Mouse (Mus musculus) adrenal gland, adult 2 months (tissue): ENCODE data around the gene Nags. TPM values are rescaled to one million over a fixed set of nuclear protein-coding genes. Genes with fewer than 3 reads are reported as not detected.

Experiments used
- polyA plus RNA-seq: library from polyadenylated mRNA; depleted of rRNA; stranded (reverse); fragments of >200 nt; gene quantifications from 2 replicates; pipeline ENCODE4 v1.2.3, GENCODE M21; 2012; rRNA removed
- total RNA-seq, 2 experiments: library from RNA; stranded (reverse); gene quantifications; 2 replicates each; pipeline ENCODE4 v1.2.3; 2021

Gene Nags
- total and polyA plus RNA-seq, 3 experiments: 0.29 to 1.8 (median 0.34) TPM

Other genes with a start within 250 kb of the Nags start
- gene Sost, start 178.5 kb upstream of the Nags start, total RNA-seq: not detected
- gene Sost, start 178.5 kb upstream of the Nags start, polyA plus RNA-seq: 0.39 and 0.41 TPM in 2 replicates
- not detected for gene Cfap97d1, start 161.2 kb upstream of the Nags start, total RNA-seq
- gene Cfap97d1, start 161.2 kb upstream of the Nags start, polyA plus RNA-seq: not detected in 2 replicates
- gene Dusp3, start 158.5 kb upstream of the Nags start, total RNA-seq: 100 to 1,000 TPM in 1 of 2 experiments, 10 to 100 TPM in 1; 89.8 to 151 TPM
- gene Dusp3, start 158.5 kb upstream of the Nags start, polyA plus RNA-seq: 189 and 210 TPM in 2 replicates
- 10 to 100 TPM in 1 of 2 experiments, 1 to 10 TPM in 1; 7.8 to 13.5 TPM for gene Mpp3, start 117.1 kb upstream of the Nags start, total RNA-seq
- gene Mpp3, start 117.1 kb upstream of the Nags start, polyA plus RNA-seq: 12.1 and 16.9 TPM in 2 replicates
- 10 to 100 TPM; 28.1 to 58.7 TPM for gene Cd300lg, start 104.0 kb upstream of the Nags start, total RNA-seq
- gene Cd300lg, start 104.0 kb upstream of the Nags start, polyA plus RNA-seq: 44.3 and 60.6 TPM in 2 replicates
- 10 to 100 TPM in 1 of 2 experiments, 1 to 10 TPM in 1; 9.8 to 12.3 TPM for gene Mpp2, start 57.0 kb upstream of the Nags start, total RNA-seq
- gene Mpp2, start 57.0 kb upstream of the Nags start, polyA plus RNA-seq: 14.4 and 17.5 TPM in 2 replicates
- not detected for gene Ppy, start 44.2 kb upstream of the Nags start, total RNA-seq
- not detected in 2 replicates for gene Ppy, start 44.2 kb upstream of the Nags start, polyA plus RNA-seq
- gene Pyy, start 37.7 kb upstream of the Nags start, total RNA-seq: not detected
- not detected in 2 replicates for gene Pyy, start 37.7 kb upstream of the Nags start, polyA plus RNA-seq
- 10 to 100 TPM in 1 of 2 experiments, 1 to 10 TPM in 1; 7.9 to 16.5 TPM for gene Tmem101, start 10.9 kb downstream of the Nags start, total RNA-seq
- 23.9 and 26.8 TPM in 2 replicates for gene Tmem101, start 10.9 kb downstream of the Nags start, polyA plus RNA-seq
- gene Lsm12, start 39.8 kb downstream of the Nags start, total RNA-seq: 100 to 1,000 TPM in 1 of 2 experiments, 10 to 100 TPM in 1; 82.6 to 108 TPM
- gene Lsm12, start 39.8 kb downstream of the Nags start, polyA plus RNA-seq: 35.8 and 40.1 TPM in 2 replicates
- gene G6pc3, start 44.1 kb downstream of the Nags start, total RNA-seq: 100 to 1,000 TPM; 140 to 149 TPM
- gene G6pc3, start 44.1 kb downstream of the Nags start, polyA plus RNA-seq: 254 and 297 TPM in 2 replicates
- 100 to 1,000 TPM in 1 of 2 experiments, 10 to 100 TPM in 1; 67.8 to 127 TPM for gene Hdac5, start 84.7 kb downstream of the Nags start, total RNA-seq
- gene Hdac5, start 84.7 kb downstream of the Nags start, polyA plus RNA-seq: 99.3 and 131 TPM in 2 replicates
- under 1 TPM; 0.35 to 0.93 TPM for gene BC030867, start 103.4 kb downstream of the Nags start, total RNA-seq
- 1.2 and 1.6 TPM in 2 replicates for gene BC030867, start 103.4 kb downstream of the Nags start, polyA plus RNA-seq
- under 1 TPM; 0.12 to 0.45 TPM for gene Asb16, start 123.2 kb downstream of the Nags start, total RNA-seq
- 0.75 and 0.95 TPM in 2 replicates for gene Asb16, start 123.2 kb downstream of the Nags start, polyA plus RNA-seq
- gene Tmub2, start 139.4 kb downstream of the Nags start, total RNA-seq: 10 to 100 TPM; 57.2 to 59.4 TPM
- 55.8 and 58.9 TPM in 2 replicates for gene Tmub2, start 139.4 kb downstream of the Nags start, polyA plus RNA-seq
- gene Atxn7l3, start 151.1 kb downstream of the Nags start, total RNA-seq: 10 to 100 TPM; 44.2 to 45.1 TPM
- 43.2 and 46.5 TPM in 2 replicates for gene Atxn7l3, start 151.1 kb downstream of the Nags start, polyA plus RNA-seq
- gene Ubtf, start 174.2 kb downstream of the Nags start, total RNA-seq: 100 to 1,000 TPM in 1 of 2 experiments, 10 to 100 TPM in 1; 95.9 to 110 TPM
- 24.2 and 25.4 TPM in 2 replicates for gene Ubtf, start 174.2 kb downstream of the Nags start, polyA plus RNA-seq
- gene Slc4a1, start 220.7 kb downstream of the Nags start, total RNA-seq: under 1 TPM; 0.35 to 0.49 TPM
- gene Slc4a1, start 220.7 kb downstream of the Nags start, polyA plus RNA-seq: 0.02 TPM in 1 of 2 replicates, not detected in the other
- 10 to 100 TPM; 36.8 to 51.7 TPM for gene Rundc3a, start 247.9 kb downstream of the Nags start, total RNA-seq
- gene Rundc3a, start 247.9 kb downstream of the Nags start, polyA plus RNA-seq: 46.3 and 77.5 TPM in 2 replicates